Mouse (Mus musculus) embryonic fibroblast, embryonic 13.5 days (primary cell): ENCODE measurements around the gene Gm17359.

Experiments used
- CTCF ChIP-seq: IDR thresholded peaks from 2 replicates; pipeline ENCODE4 v1.5.1; 2011; ENCODE audit warnings: mild to moderate bottlenecking, control low read depth, low read length, moderate library complexity, borderline replicate concordance; ENCODE audit not compliant: insufficient read depth
- POLR2A ChIP-seq: IDR thresholded peaks from 2 replicates; pipeline ENCODE4 v1.6.1; 2011; ENCODE audit warnings: low read depth, mild to moderate bottlenecking, control low read depth, low read length, moderate library complexity

DNA sequence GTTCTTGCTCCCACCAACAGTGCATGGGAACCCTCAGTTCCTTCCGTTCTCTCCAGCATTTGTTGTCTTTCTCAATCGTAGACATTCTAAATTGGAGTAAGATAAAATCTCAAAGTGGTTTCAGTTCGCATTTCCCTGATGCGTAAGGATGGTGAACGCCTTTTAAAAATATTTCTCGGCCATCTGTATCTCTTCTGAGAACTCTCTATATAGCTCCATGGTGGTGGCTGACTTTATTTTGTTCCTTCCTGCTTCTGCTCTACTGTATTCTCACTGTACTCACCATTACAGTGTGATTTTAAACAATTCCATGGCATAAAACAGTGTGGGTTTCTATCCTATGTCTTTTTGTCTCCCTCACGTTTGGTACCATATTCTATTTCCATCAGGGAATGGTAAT lies 26.3 kb upstream of the Gm17359 start:
- TF ChIP-seq CTCF, result no peak
- no peak for TF ChIP-seq POLR2A
